ENCODE assay signal across 9 mouse cellular contexts in genomic region chrX:104856751-104857341, GRCm38 (mm10). TPM values are rescaled to one million over a fixed set of nuclear protein-coding genes. Genes with fewer than 3 reads are reported as not detected.
DNase-seq lines count a peak whose midpoint lies in the region; TF ChIP-seq lines count a peak whose summit lies in the region.
"Had no signal": no experiment of that assay in that cellular context is flagged by ENCODE, and none has a peak within 500 bp of the region (broad histone marks: within the 10 kb centered on the region; RNA-seq: fewer than 3 reads in every experiment).

Gene Magee2, minus strand, starts transcription at chrX:104857267.

- peak within 1 kb of the TSS; percentile 46; the same call in 1 of the 2 replicates for H3K9ac ChIP-seq in ES-Bruce4 (ENCODE audit: low read depth, poor library complexity, severe bottlenecking)

- TF ChIP-seq POLR2A in ES-Bruce4 (IDR thresholded peaks at IDR 0.05; ENCODE audit: insufficient read depth, low read length), result no peak

- no peaks in the 10 kb centered on the region for H3K4me1 ChIP-seq in ES-Bruce4 (ENCODE audit: control insufficient read depth, insufficient read depth, low read length)

- peak; percentile 24 for TF ChIP-seq CTCF in ES-Bruce4 (IDR thresholded peaks at IDR 0.05; ENCODE audit: low read depth, low read length)

- H3K4me3 ChIP-seq in ES-Bruce4 (ENCODE audit: low read depth, low read length), result peak within 1 kb of the TSS; percentile 79

- no peak within 1 kb of the TSS for H3K27ac ChIP-seq in ES-Bruce4 (ENCODE audit: insufficient read depth, low read length)

- no peaks in the 10 kb centered on the region for H3K9me3 ChIP-seq in ES-Bruce4 (replicated peaks; ENCODE audit: control insufficient read depth, insufficient read depth, low read length, poor library complexity, severe bottlenecking)

- intact Hi-C loops in heart, postnatal 14 days (cut with DNase I), result no loop called here
- intact Hi-C loops in gastrocnemius, postnatal 14 days (cut with DNase I; ENCODE audit: low total_unique reads), result no loop called here

- DNase-seq in CD4-positive, CD25-positive, alpha-beta regulatory T cell, adult 2 months (ENCODE audit: low read depth, low spot score), result peak; percentile 60
- peak; percentile 40 for DNase-seq in embryo, embryonic 9.5 days (ENCODE audit: extremely low spot score)
- DNase-seq in heart, postnatal 14 days, result peak; percentile 11 to 12
- peak; percentile 23 to 27 for DNase-seq in layer of hippocampus, postnatal 25 days (ENCODE audit: extremely low spot score in 1 of 2, low spot score in 1 of 2)
- DNase-seq in lung, postnatal 36 days, result peak; percentile 9
- DNase-seq in right cerebral cortex, postnatal 14 days, result peak; percentile 18
- DNase-seq in gastrocnemius, postnatal 14 days, result no peak

- no peaks in the 10 kb centered on the region for H3K36me3 ChIP-seq in ES-Bruce4 (ENCODE audit: control insufficient read depth, insufficient read depth, low read length, poor library complexity, severe bottlenecking)

- H3K27me3 ChIP-seq in ES-Bruce4 (ENCODE audit: control insufficient read depth, insufficient read depth, low read length, poor library complexity, severe bottlenecking), result no peaks in the 10 kb centered on the region

- TF ChIP-seq EP300 in ES-Bruce4 (IDR thresholded peaks at IDR 0.05; ENCODE audit: insufficient read depth, low read depth, low read length), result no peak

RNA-seq across cellular contexts. Expression of gene Magee2, which starts in this region (rescaled TPM):
- 0.29 and 0.34 TPM in 2 replicates for polyA plus RNA-seq in ES-Bruce4 (2011; ENCODE audit: insufficient read depth, insufficient read length, low read depth, missing spikeins)
- total RNA-seq in heart, postnatal 14 days (2021), result not detected
- total RNA-seq in layer of hippocampus, postnatal 25 days (2021), result 10 to 100 TPM; 11.6 to 11.7 TPM
- total RNA-seq in gastrocnemius, postnatal 14 days (2021), result under 1 TPM in 1 of 2 experiments, not detected in 1; 0.08 TPM
- total RNA-seq: heart, postnatal 36 days had no signal

Comparison
In these comparisons a context has a peak if more than half of its experiments do, and no peak if none do; other contexts are left out.
1. RNA of gene Magee2 (total RNA-seq): 11.6 to 11.7 TPM in layer of hippocampus, postnatal 25 days; 0.08 TPM in gastrocnemius, postnatal 14 days and not detected in heart, postnatal 14 days; every median in the first group is over 10 times any median in the second.
2. Peak in DNase-seq in heart, postnatal 14 days; RNA of the gene not detected or under 1 TPM.